Mouse (Mus musculus) forebrain, postnatal 0 days (tissue): ENCODE measurements around the gene Dkk3. TPM values are rescaled to one million over a fixed set of nuclear protein-coding genes. Genes with fewer than 3 reads are reported as not detected.
"Not testable (repeated sequence)": the region's sequence is repeated elsewhere in the genome, so short reads cannot be mapped to it uniquely, and the experiment has no call there.

Source experiments
- ATAC-seq: fragments of 200-750 bp; cut with Nextera tagmentation; 2 replicates; pipeline ENCODE4 v1.8.0; 2017; ENCODE audit warnings: mild to moderate bottlenecking, moderate library complexity
- DNase-seq: peaks from one replicate; pipeline ENCODE4 v3.0.0-alpha.2; 2015
- H3K27ac ChIP-seq: fragments of 300-500 bp; sonication (generic); 2 replicates; pipeline ENCODE4 v1.5.1; 2014; ENCODE audit warnings: low read depth, mild to moderate bottlenecking, antibody characterized with exemption, low read length, moderate library complexity, mixed read lengths
- H3K27me3 ChIP-seq: fragments of 300-500 bp; sonication (generic); 2 replicates; pipeline ENCODE4 v1.6.1; 2014; ENCODE audit warnings: mild to moderate bottlenecking, low read length, mixed read lengths; ENCODE audit not compliant: insufficient read depth
- H3K36me3 ChIP-seq: fragments of 300-500 bp; sonication (generic); 2 replicates; pipeline ENCODE4 v1.6.1; 2014; ENCODE audit warnings: mild to moderate bottlenecking, moderate library complexity; ENCODE audit not compliant: insufficient read depth
- H3K4me1 ChIP-seq: fragments of 300-500 bp; sonication (generic); 2 replicates; pipeline ENCODE4 v1.6.1; 2014; ENCODE audit warnings: antibody characterized with exemption; ENCODE audit not compliant: insufficient read depth
- H3K4me2 ChIP-seq: fragments of 300-500 bp; sonication (generic); 2 replicates; pipeline ENCODE4 v1.6.1; 2014; ENCODE audit warnings: low read depth, mild to moderate bottlenecking, moderate library complexity
- H3K4me3 ChIP-seq: fragments of 300-500 bp; sonication (generic); 2 replicates; pipeline ENCODE4 v1.5.1; 2014; ENCODE audit warnings: low read depth, low read length, mixed read lengths
- H3K9ac ChIP-seq: fragments of 300-500 bp; sonication (generic); 2 replicates; pipeline ENCODE4 v1.6.1; 2014; ENCODE audit warnings: mild to moderate bottlenecking
- H3K9me3 ChIP-seq: fragments of 300-500 bp; sonication (generic); 2 replicates; pipeline ENCODE4 v1.6.1; 2016; ENCODE audit warnings: low read length
- CTCF ChIP-seq: sonication (generic); IDR thresholded peaks from 2 replicates; pipeline ENCODE4 v1.5.1; 2016; ENCODE audit warnings: antibody characterized with exemption, control low read depth, low read depth
- WGBS: fragments of 180-500 bp; shearing (Covaris S2); extraction: QIAGEN DNeasy Blood & Tissue Kit; methylation state at CpG from one replicate; pipeline ENCODE4 v1.1.7; 2014; 5-methylcytosine and 5-hydroxymethylcytosine counted together
- polyA plus RNA-seq: library from polyadenylated mRNA; unstranded; fragments of >200 nt; fragmentation: Nextera tagmentation; extraction: Ambion mirVana; gene quantifications from 2 replicates; pipeline ENCODE4 v1.2.1, GENCODE M21; 2015
- total RNA-seq: library from RNA; depleted of rRNA; stranded (reverse); fragments of >200 nt; gene quantifications from 2 replicates; pipeline ENCODE4 v1.2.3, GENCODE M21; 2014

The Dkk3 gene
- total and polyA plus RNA-seq, 2 experiments from 2014 or later: 49.9 to 50.8 TPM

- Histone ChIP-seq H3K4me3 (no peak overlapping the region), H3K9me3 (no peaks in the 10 kb centered on the region), H3K27me3 (no peaks in the 10 kb centered on the region), H3K4me2 (no peak overlapping the region), H3K4me1 (no peaks in the 10 kb centered on the region), H3K27ac (no peak overlapping the region), H3K9ac (no peak overlapping the region), H3K36me3 (peaks cover 40% of the 10 kb centered on the region)
- no peak for TF ChIP-seq CTCF
- 66% methylated on average over 19 of the region's 19 CpGs for WGBS
- no peak for DNase-seq
- no peak for ATAC-seq
Measured at GRCm38 (mm10) chr7:112110638-112111372, 48.1 kb downstream of the Dkk3 start.

- no peak for DNase-seq
- no peak overlapping the region for H3K9ac ChIP-seq
- no peak overlapping the region for H3K4me2 ChIP-seq
- ATAC-seq: no peak
- H3K27ac ChIP-seq: no peak overlapping the region
- no peaks in the 10 kb centered on the region for H3K27me3 ChIP-seq
- peaks cover 52% of the 10 kb centered on the region for H3K36me3 ChIP-seq
- H3K9me3 ChIP-seq: no peaks in the 10 kb centered on the region
- no peak overlapping the region for H3K4me3 ChIP-seq
- TF ChIP-seq CTCF: no peak
- no peaks in the 10 kb centered on the region for H3K4me1 ChIP-seq
Measured at GRCm38 (mm10) chr7:112108757-112109156, 50.1 kb downstream of the Dkk3 start.

GRCm38 (mm10) chr7:112103816-112104215 lies 55.0 kb downstream of the Dkk3 start:
- Histone ChIP-seq H3K4me3 (no peak overlapping the region), H3K4me1 (no peaks in the 10 kb centered on the region), H3K9me3 (no peaks in the 10 kb centered on the region), H3K4me2 (no peak overlapping the region), H3K36me3 (peaks cover 37% of the 10 kb centered on the region), H3K9ac (no peak overlapping the region), H3K27me3 (no peaks in the 10 kb centered on the region), H3K27ac (no peak overlapping the region)
- TF ChIP-seq CTCF: no peak
- no peak for DNase-seq
- no peak for ATAC-seq
- WGBS: 91% methylated on average over 5 of the region's 5 CpGs

GRCm38 (mm10) chr7:112102933-112103332 lies 55.9 kb downstream of the Dkk3 start:
- no peaks in the 10 kb centered on the region for H3K9me3 ChIP-seq
- peaks cover 40% of the 10 kb centered on the region for H3K36me3 ChIP-seq
- H3K9ac ChIP-seq: no peak overlapping the region

GRCm38 (mm10) chr7:112100887-112101286 lies 58.0 kb downstream of the Dkk3 start:
- H3K27ac ChIP-seq: no peak overlapping the region
- H3K4me2 ChIP-seq: no peak overlapping the region
- H3K36me3 ChIP-seq: peaks cover 46% of the 10 kb centered on the region
- no peak overlapping the region for H3K9ac ChIP-seq
- no peak for TF ChIP-seq CTCF
- DNase-seq (peak; percentile 73), ATAC-seq (peak; percentile 94)
- H3K4me1 ChIP-seq: no peaks in the 10 kb centered on the region
- 73% methylated on average over 2 of the region's 2 CpGs for WGBS
- H3K27me3 ChIP-seq: no peaks in the 10 kb centered on the region
- H3K4me3 ChIP-seq: no peak overlapping the region
- H3K9me3 ChIP-seq: no peaks in the 10 kb centered on the region

More at GRCm38 (mm10) chr7:112102933-112103332, 55.9 kb downstream of the Dkk3 start:
- Histone ChIP-seq H3K27ac (no peak overlapping the region), H3K4me3 (no peak overlapping the region), H3K4me2 (no peak overlapping the region), H3K4me1 (no peaks in the 10 kb centered on the region), H3K27me3 (no peaks in the 10 kb centered on the region)
- ATAC-seq: no peak
- no peak for TF ChIP-seq CTCF
- WGBS: 85% methylated on average over 5 of the region's 5 CpGs
- DNase-seq: no peak

GRCm38 (mm10) chr7:112094923-112095322 lies 63.9 kb downstream of the Dkk3 start:
- H3K9me3 ChIP-seq, H3K27ac ChIP-seq, H3K9ac ChIP-seq, ATAC-seq, H3K4me2 ChIP-seq, H3K4me3 ChIP-seq, H3K27me3 ChIP-seq, DNase-seq, H3K4me1 ChIP-seq: not testable (repeated sequence)
- peaks cover 65% of the 10 kb centered on the region for H3K36me3 ChIP-seq
- 93% methylated on average over 4 of the region's 4 CpGs for WGBS

GRCm38 (mm10) chr7:112086186-112086585 lies 72.7 kb downstream of the Dkk3 start:
- no peak overlapping the region for H3K9ac ChIP-seq
- H3K9me3 ChIP-seq: no peaks in the 10 kb centered on the region
- DNase-seq (no peak), ATAC-seq (no peak)
- no peak overlapping the region for H3K27ac ChIP-seq
- H3K4me2 ChIP-seq: no peak overlapping the region
- WGBS: 97% methylated on average over 2 of the region's 2 CpGs
- no peak for TF ChIP-seq CTCF
- no peaks in the 10 kb centered on the region for H3K4me1 ChIP-seq
- no peaks in the 10 kb centered on the region for H3K27me3 ChIP-seq
- H3K36me3 ChIP-seq: peaks cover 59% of the 10 kb centered on the region
- H3K4me3 ChIP-seq: no peak overlapping the region
